Mouse (Mus musculus): ENCODE measurements around the gene Svs1. TPM values are rescaled to one million over a fixed set of nuclear protein-coding genes. Genes with fewer than 3 reads are reported as not detected.
A peak's percentile ranks its signal among the peaks of the same experiment; 100 is the strongest.

Gene Svs1
- polyA plus RNA-seq (2014; fragmentation: Nextera tagmentation; extraction: Ambion mirVana) = 0.07 TPM in 1 of 2 replicates, not detected in the other

GRCm38 (mm10) chr6:48986444-48986990 lies at the start of gene Svs1:
TSS of gene Svs1 (plus strand) at chr6:48986861.
- WGBS (ENCODE audit: insufficient replicate concordance) = 22% methylated on average over 7 of the region's 7 CpGs
- no peaks in the 10 kb centered on the region for H3K4me1 ChIP-seq (ENCODE audit: control insufficient read depth, insufficient read depth, low read length)
- ATAC-seq (replicated peaks; ENCODE audit: insufficient number of reproducible peaks, low FRiP score, low TSS enrichment) = no peak
- no peak within 1 kb of the TSS for H3K9ac ChIP-seq (ENCODE audit: low read depth, low read length)
- no peak within 1 kb of the TSS for H3K4me3 ChIP-seq (ENCODE audit: low read depth, low read length)
- H3K9me3 ChIP-seq (replicated peaks; ENCODE audit: control insufficient read depth, low read length) = no peaks in the 10 kb centered on the region
- H3K36me3 ChIP-seq (ENCODE audit: control insufficient read depth, insufficient read depth, low read length) = no peaks in the 10 kb centered on the region
- H3K27me3 ChIP-seq (ENCODE audit: control insufficient read depth, insufficient read depth, low read length) = no peaks in the 10 kb centered on the region
- H3K27ac ChIP-seq (ENCODE audit: low read depth, low read length) = no peak within 1 kb of the TSS
- no peak within 1 kb of the TSS for H3K4me2 ChIP-seq

GRCm38 (mm10) chr6:48949596-48949995 lies 37.1 kb upstream of the Svs1 start:
- Histone ChIP-seq H3K4me1 (ENCODE audit: control insufficient read depth, insufficient read depth, low read length) (no peaks in the 10 kb centered on the region), H3K4me2 (no peak overlapping the region), H3K9me3 (replicated peaks; ENCODE audit: control insufficient read depth, low read length) (no peaks in the 10 kb centered on the region; the same call in 1 of the 2 replicates), H3K4me3 (ENCODE audit: low read depth, low read length) (no peak overlapping the region), H3K36me3 (ENCODE audit: control insufficient read depth, insufficient read depth, low read length) (no peaks in the 10 kb centered on the region), H3K9ac (ENCODE audit: low read depth, low read length) (no peak overlapping the region), H3K27ac (ENCODE audit: low read depth, low read length) (no peak overlapping the region), H3K27me3 (ENCODE audit: control insufficient read depth, insufficient read depth, low read length) (no peaks in the 10 kb centered on the region)
- no peak for ATAC-seq (replicated peaks; ENCODE audit: insufficient number of reproducible peaks, low FRiP score, low TSS enrichment)
- 69% methylated on average over 2 of the region's 2 CpGs for WGBS (ENCODE audit: insufficient replicate concordance)

- Histone ChIP-seq H3K27ac (ENCODE audit: low read depth, low read length) (no peak overlapping the region), H3K9me3 (replicated peaks; ENCODE audit: control insufficient read depth, low read length) (no peaks in the 10 kb centered on the region), H3K36me3 (ENCODE audit: control insufficient read depth, insufficient read depth, low read length) (no peaks in the 10 kb centered on the region), H3K9ac (ENCODE audit: low read depth, low read length) (no peak overlapping the region), H3K4me3 (ENCODE audit: low read depth, low read length) (no peak overlapping the region), H3K4me1 (ENCODE audit: control insufficient read depth, insufficient read depth, low read length) (no peaks in the 10 kb centered on the region), H3K27me3 (ENCODE audit: control insufficient read depth, insufficient read depth, low read length) (no peaks in the 10 kb centered on the region), H3K4me2 (no peak overlapping the region)
- WGBS (ENCODE audit: insufficient replicate concordance) = 79% methylated on average over 5 of the region's 5 CpGs
- ATAC-seq (replicated peaks; ENCODE audit: insufficient number of reproducible peaks, low FRiP score, low TSS enrichment) = no peak
Observed at GRCm38 (mm10) chr6:48950676-48951075, 36.0 kb upstream of the Svs1 start.

GRCm38 (mm10) chr6:48951630-48952029 lies 35.0 kb upstream of the Svs1 start:
- no peaks in the 10 kb centered on the region for H3K27me3 ChIP-seq (ENCODE audit: control insufficient read depth, insufficient read depth, low read length)
- no peak overlapping the region for H3K27ac ChIP-seq (ENCODE audit: low read depth, low read length)
- ATAC-seq (replicated peaks; ENCODE audit: insufficient number of reproducible peaks, low FRiP score, low TSS enrichment) = no peak
- H3K4me3 ChIP-seq (ENCODE audit: low read depth, low read length) = no peak overlapping the region
- no peaks in the 10 kb centered on the region for H3K4me1 ChIP-seq (ENCODE audit: control insufficient read depth, insufficient read depth, low read length)
- no peak overlapping the region for H3K9ac ChIP-seq (ENCODE audit: low read depth, low read length)
- no peak overlapping the region for H3K4me2 ChIP-seq
- WGBS (ENCODE audit: insufficient replicate concordance) = 78% methylated on average over 6 of the region's 6 CpGs
- H3K36me3 ChIP-seq (ENCODE audit: control insufficient read depth, insufficient read depth, low read length) = no peaks in the 10 kb centered on the region
- no peaks in the 10 kb centered on the region for H3K9me3 ChIP-seq (replicated peaks; ENCODE audit: control insufficient read depth, low read length)

GRCm38 (mm10) chr6:48953220-48953619 lies 33.4 kb upstream of the Svs1 start:
- Histone ChIP-seq H3K27ac (ENCODE audit: low read depth, low read length) (no peak overlapping the region), H3K9me3 (replicated peaks; ENCODE audit: control insufficient read depth, low read length) (no peaks in the 10 kb centered on the region), H3K4me3 (ENCODE audit: low read depth, low read length) (no peak overlapping the region), H3K36me3 (ENCODE audit: control insufficient read depth, insufficient read depth, low read length) (no peaks in the 10 kb centered on the region), H3K4me1 (ENCODE audit: control insufficient read depth, insufficient read depth, low read length) (no peaks in the 10 kb centered on the region), H3K9ac (ENCODE audit: low read depth, low read length) (no peak overlapping the region), H3K27me3 (ENCODE audit: control insufficient read depth, insufficient read depth, low read length) (no peaks in the 10 kb centered on the region), H3K4me2 (no peak overlapping the region)
- 76% methylated on average over 5 of the region's 5 CpGs for WGBS (ENCODE audit: insufficient replicate concordance)
- ATAC-seq (replicated peaks; ENCODE audit: insufficient number of reproducible peaks, low FRiP score, low TSS enrichment) = no peak

GRCm38 (mm10) chr6:48954211-48954610 lies 32.5 kb upstream of the Svs1 start:
- H3K4me1 ChIP-seq (ENCODE audit: control insufficient read depth, insufficient read depth, low read length) = no peaks in the 10 kb centered on the region
- 79% methylated on average over 5 of the region's 5 CpGs for WGBS (ENCODE audit: insufficient replicate concordance)

GRCm38 (mm10) chr6:48954946-48955345 lies 31.7 kb upstream of the Svs1 start:
- WGBS (ENCODE audit: insufficient replicate concordance) = 48% methylated on average over 1 of the region's 1 CpGs
- Histone ChIP-seq H3K27me3 (ENCODE audit: control insufficient read depth, insufficient read depth, low read length) (no peaks in the 10 kb centered on the region), H3K9me3 (replicated peaks; ENCODE audit: control insufficient read depth, low read length) (no peaks in the 10 kb centered on the region), H3K4me3 (ENCODE audit: low read depth, low read length) (no peak overlapping the region), H3K4me1 (ENCODE audit: control insufficient read depth, insufficient read depth, low read length) (no peaks in the 10 kb centered on the region), H3K27ac (ENCODE audit: low read depth, low read length) (no peak overlapping the region), H3K36me3 (ENCODE audit: control insufficient read depth, insufficient read depth, low read length) (no peaks in the 10 kb centered on the region), H3K9ac (ENCODE audit: low read depth, low read length) (no peak overlapping the region), H3K4me2 (no peak overlapping the region)
- 0 out of 2 replicates have a peak, but pooled peaks have one; percentile 22 for ATAC-seq (replicated peaks; ENCODE audit: insufficient number of reproducible peaks, low FRiP score, low TSS enrichment)

More at GRCm38 (mm10) chr6:48954211-48954610, 32.5 kb upstream of the Svs1 start:
- ATAC-seq (replicated peaks; ENCODE audit: insufficient number of reproducible peaks, low FRiP score, low TSS enrichment) = no peak
- Histone ChIP-seq H3K27me3 (ENCODE audit: control insufficient read depth, insufficient read depth, low read length) (no peaks in the 10 kb centered on the region), H3K9me3 (replicated peaks; ENCODE audit: control insufficient read depth, low read length) (no peaks in the 10 kb centered on the region), H3K9ac (ENCODE audit: low read depth, low read length) (no peak overlapping the region), H3K27ac (ENCODE audit: low read depth, low read length) (no peak overlapping the region), H3K36me3 (ENCODE audit: control insufficient read depth, insufficient read depth, low read length) (no peaks in the 10 kb centered on the region), H3K4me3 (ENCODE audit: low read depth, low read length) (no peak overlapping the region), H3K4me2 (no peak overlapping the region)

- H3K4me1 ChIP-seq (ENCODE audit: control insufficient read depth, insufficient read depth, low read length) = no peaks in the 10 kb centered on the region
- H3K4me3 ChIP-seq (ENCODE audit: low read depth, low read length) = no peak overlapping the region
- no peak overlapping the region for H3K9ac ChIP-seq (ENCODE audit: low read depth, low read length)
- H3K36me3 ChIP-seq (ENCODE audit: control insufficient read depth, insufficient read depth, low read length) = no peaks in the 10 kb centered on the region
- H3K27me3 ChIP-seq (ENCODE audit: control insufficient read depth, insufficient read depth, low read length) = no peaks in the 10 kb centered on the region
- H3K9me3 ChIP-seq (replicated peaks; ENCODE audit: control insufficient read depth, low read length) = no peaks in the 10 kb centered on the region
- no peak overlapping the region for H3K4me2 ChIP-seq
- no peak overlapping the region for H3K27ac ChIP-seq (ENCODE audit: low read depth, low read length)
- 76% methylated on average over 4 of the region's 4 CpGs for WGBS (ENCODE audit: insufficient replicate concordance)
- no peak for ATAC-seq (replicated peaks; ENCODE audit: insufficient number of reproducible peaks, low FRiP score, low TSS enrichment)
Observed at GRCm38 (mm10) chr6:48956785-48957184, 29.9 kb upstream of the Svs1 start.

- H3K4me3 ChIP-seq (ENCODE audit: low read depth, low read length) = no peak overlapping the region
- H3K9me3 ChIP-seq (replicated peaks; ENCODE audit: control insufficient read depth, low read length) = no peaks in the 10 kb centered on the region
- H3K4me1 ChIP-seq (ENCODE audit: control insufficient read depth, insufficient read depth, low read length) = no peaks in the 10 kb centered on the region
- H3K27me3 ChIP-seq (ENCODE audit: control insufficient read depth, insufficient read depth, low read length) = no peaks in the 10 kb centered on the region
- no peak overlapping the region for H3K27ac ChIP-seq (ENCODE audit: low read depth, low read length)
- H3K4me2 ChIP-seq = no peak overlapping the region
- ATAC-seq (replicated peaks; ENCODE audit: insufficient number of reproducible peaks, low FRiP score, low TSS enrichment) = no peak
- no peak overlapping the region for H3K9ac ChIP-seq (ENCODE audit: low read depth, low read length)
- 76% methylated on average over 1 of the region's 1 CpGs for WGBS (ENCODE audit: insufficient replicate concordance)
- H3K36me3 ChIP-seq (ENCODE audit: control insufficient read depth, insufficient read depth, low read length) = no peaks in the 10 kb centered on the region
Observed at GRCm38 (mm10) chr6:48958053-48958452, 28.6 kb upstream of the Svs1 start.
